Mouse (Mus musculus): ENCODE results near the gene Qrsl1. TPM values are rescaled to one million over a fixed set of nuclear protein-coding genes. Genes with fewer than 3 reads are reported as not detected.

Gene Qrsl1
- total and polyA plus RNA-seq, 3 experiments: 41.8 to 49.5 (median 46.8) TPM

GRCm38 (mm10) chr10:43826773-43827621, 74.5 kb downstream of the Qrsl1 start (continued):
- peak; percentile 93 for TF ChIP-seq SMC3 (IDR thresholded peaks at IDR 0.05; ENCODE audit: low read depth, low read length)

- DNase-seq (ENCODE audit: extremely low read depth): peak; percentile 97
- peaks cover 10% of the 10 kb centered on the region for H3K9me3 ChIP-seq (replicated peaks; ENCODE audit: low read length)
- no peaks in the 10 kb centered on the region for H3K79me2 ChIP-seq (replicated peaks; ENCODE audit: control insufficient read depth, extremely low read depth, insufficient read depth, poor library complexity, severe bottlenecking)
- in situ Hi-C loops (cut with MboI; ENCODE audit: low pct_ligation_motif_present, low pct_unique_long_range_greater_than_20kb, low sequenced_read_pairs) (loop anchor here (5.0 to 10.0 kb wide), 2 partner anchors 92 to 241 kb away; no protein-coding TSS in a partner anchor), dilution Hi-C loops (cut with MboI; ENCODE audit: extremely low pct_ligation_motif_present, extremely low pct_unique_long_range_greater_than_20kb, low sequenced_read_pairs) (no loop called here)
- H3K4me1 ChIP-seq (ENCODE audit: control insufficient read depth in 1 of 2, insufficient read depth in 2 of 2): peaks cover 21 to 55% of the 10 kb centered on the region in 2 experiments
- H3K4me3 ChIP-seq (replicated peaks in 1 of 3; ENCODE audit: low read depth in 2 of 3, low read length in 2 of 3, poor library complexity in 1 of 3): peak overlapping the region; percentile 41 to 62 (median 45)
- peaks cover 0 to 10% of the 10 kb centered on the region in 2 experiments for H3K36me3 ChIP-seq (replicated peaks in 1 of 2; ENCODE audit: control insufficient read depth in 1 of 2, insufficient read depth in 1 of 2, low read length in 1 of 2)
- peak overlapping the region; percentile 23; the same call in 1 of the 2 replicates for H3K4me2 ChIP-seq (ENCODE audit: insufficient read depth, low read depth, poor library complexity, severe bottlenecking)
- TF ChIP-seq BHLHE40 (IDR thresholded peaks at IDR 0.05; ENCODE audit: low read depth, low read length) (no peak), TBP (conservative IDR thresholded peaks at IDR 0.05; ENCODE audit: low read depth, low read length) (peak; percentile 76)
- H3K27me3 ChIP-seq (replicated peaks): no peaks in the 10 kb centered on the region
- 0 out of 2 replicates have a peak overlapping the region, but pooled peaks have one; percentile 54 for H3K9ac ChIP-seq (ENCODE audit: insufficient read depth, low read depth)
- H3K27ac ChIP-seq (ENCODE audit: insufficient read depth, low read depth): peak overlapping the region; percentile 97
These were observed 75.8 kb downstream of the Qrsl1 start for GRCm38 (mm10) chr10:43825696-43826095.

GRCm38 (mm10) chr10:43824713-43825112, 76.8 kb downstream of the Qrsl1 start:
- DNase-seq (ENCODE audit: extremely low read depth): no peak
- TF ChIP-seq JUND (conservative IDR thresholded peaks at IDR 0.05; ENCODE audit: low read depth, low read length) (no peak), ZNF384 (IDR thresholded peaks at IDR 0.05; ENCODE audit: low read depth, low read length) (peak; percentile 91), HCFC1 (IDR thresholded peaks at IDR 0.05; ENCODE audit: low read depth, low read length) (0 out of 2 replicates have a peak, but pooled peaks have one; percentile 4)
- Histone ChIP-seq H3K4me2 (ENCODE audit: insufficient read depth, low read depth, poor library complexity, severe bottlenecking) (peak overlapping the region; percentile 23), H3K27me3 (replicated peaks) (no peaks in the 10 kb centered on the region), H3K79me2 (replicated peaks; ENCODE audit: control insufficient read depth, extremely low read depth, insufficient read depth, poor library complexity, severe bottlenecking) (no peaks in the 10 kb centered on the region), H3K4me3 (replicated peaks in 1 of 3; ENCODE audit: low read depth in 2 of 3, low read length in 2 of 3, poor library complexity in 1 of 3) (peak overlapping the region in 2 of 3 experiments; percentile 17 to 35), H3K36me3 (replicated peaks in 1 of 2; ENCODE audit: control insufficient read depth in 1 of 2, insufficient read depth in 1 of 2, low read length in 1 of 2) (peaks cover 0 to 10% of the 10 kb centered on the region in 2 experiments), H3K27ac (ENCODE audit: insufficient read depth, low read depth) (peak overlapping the region; percentile 93), H3K9me3 (replicated peaks; ENCODE audit: low read length) (peaks cover 10% of the 10 kb centered on the region), H3K9ac (ENCODE audit: insufficient read depth, low read depth) (peak overlapping the region; percentile 67), H3K4me1 (ENCODE audit: control insufficient read depth in 1 of 2, insufficient read depth in 2 of 2) (peaks cover 19 to 55% of the 10 kb centered on the region in 2 experiments)
- dilution Hi-C loops (cut with MboI; ENCODE audit: extremely low pct_ligation_motif_present, extremely low pct_unique_long_range_greater_than_20kb, low sequenced_read_pairs) (no loop called here), in situ Hi-C loops (cut with MboI; ENCODE audit: low pct_ligation_motif_present, low pct_unique_long_range_greater_than_20kb, low sequenced_read_pairs) (loop anchor here (5.0 to 10.0 kb wide), 3 partner anchors 82 to 240 kb away; no protein-coding TSS in a partner anchor)

Other genes with a start within 250 kb of the Qrsl1 start
- gene Rtn4ip1, start 62 bp upstream of the Qrsl1 start, total RNA-seq (2012; rRNA removed): 24.7 and 30.2 TPM in 2 replicates
- 11.5 and 12.0 TPM in 2 replicates for gene Rtn4ip1, start 62 bp upstream of the Qrsl1 start, total RNA-seq (2014; rRNA removed)
- gene Rtn4ip1, start 62 bp upstream of the Qrsl1 start, polyA plus RNA-seq (2012; ENCODE audit: insufficient read length, low read depth): 63.6 and 68.3 TPM in 2 replicates
- 5.0 and 6.6 TPM in 2 replicates for gene Crybg1, start 247.1 kb upstream of the Qrsl1 start, total RNA-seq (2012; rRNA removed)
- 3.8 and 3.9 TPM in 2 replicates for gene Crybg1, start 247.1 kb upstream of the Qrsl1 start, total RNA-seq (2014; rRNA removed)
- 5.1 and 5.2 TPM in 2 replicates for gene Crybg1, start 247.1 kb upstream of the Qrsl1 start, polyA plus RNA-seq (2012; ENCODE audit: insufficient read length, low read depth)

Measured in CH12.LX (cell line).